Mouse (Mus musculus) intestine, postnatal 0 days (tissue): ENCODE results near the gene Pde4d. TPM values are rescaled to one million over a fixed set of nuclear protein-coding genes. Genes with fewer than 3 reads are reported as not detected.
A peak's percentile ranks its signal among the peaks of the same experiment; 100 is the strongest.

Experiments
- ATAC-seq: fragments of 200-750 bp; cut with Nextera tagmentation; 2 replicates; pipeline ENCODE4 v1.8.0; 2017; ENCODE audit warnings: mild to moderate bottlenecking, moderate TSS enrichment, moderate library complexity
- H3K27ac ChIP-seq: fragments of 300-500 bp; sonication (generic); 2 replicates; pipeline ENCODE4 v1.5.1; 2014; ENCODE audit warnings: mild to moderate bottlenecking, low read depth, low read length, moderate library complexity
- H3K27me3 ChIP-seq: fragments of 300-500 bp; sonication (generic); replicated peaks from 2 replicates; pipeline ENCODE4 v1.6.1; 2014; ENCODE audit warnings: low read length, mixed read lengths; ENCODE audit not compliant: control insufficient read depth, insufficient read depth
- H3K36me3 ChIP-seq: fragments of 300-500 bp; sonication (generic); 2 replicates; pipeline ENCODE4 v1.6.1; 2014; ENCODE audit warnings: mild to moderate bottlenecking, moderate library complexity; ENCODE audit not compliant: control insufficient read depth, insufficient read depth
- H3K4me1 ChIP-seq: fragments of 300-500 bp; sonication (generic); replicated peaks from 2 replicates; pipeline ENCODE4 v1.6.1; 2014; ENCODE audit warnings: antibody characterized with exemption, low read length, mixed read lengths; ENCODE audit not compliant: control insufficient read depth, insufficient read depth
- H3K4me2 ChIP-seq: fragments of 300-500 bp; sonication (generic); replicated peaks from 2 replicates; pipeline ENCODE4 v1.6.1; 2014; ENCODE audit warnings: low read depth, mild to moderate bottlenecking, moderate library complexity
- H3K4me3 ChIP-seq: fragments of 300-500 bp; sonication (generic); 2 replicates; pipeline ENCODE4 v1.5.1; 2014; ENCODE audit warnings: low read depth, low read length
- H3K9ac ChIP-seq: fragments of 300-500 bp; sonication (generic); 2 replicates; pipeline ENCODE4 v1.6.1; 2014; ENCODE audit warnings: mild to moderate bottlenecking, low read depth, low read length
- H3K9me3 ChIP-seq: fragments of 300-500 bp; sonication (generic); 2 replicates; pipeline ENCODE4 v1.6.1; 2016; ENCODE audit warnings: mixed run types; ENCODE audit not compliant: control insufficient read depth
- CTCF ChIP-seq: sonication (generic); IDR thresholded peaks from 2 replicates; pipeline ENCODE4 v1.5.1; 2016; ENCODE audit warnings: low read depth, mild to moderate bottlenecking, control low read depth, antibody characterized with exemption, moderate library complexity
- WGBS: fragments of 180-500 bp; shearing (Covaris S2); extraction: QIAGEN DNeasy Blood & Tissue Kit; methylation state at CpG from one replicate; pipeline ENCODE4 v1.1.7; 2014; 5-methylcytosine and 5-hydroxymethylcytosine counted together
- polyA plus RNA-seq: library from polyadenylated mRNA; unstranded; fragments of >200 nt; fragmentation: Nextera tagmentation; extraction: Ambion mirVana; gene quantifications from 2 replicates; pipeline ENCODE4 v1.2.1, GENCODE M21; 2015

The Pde4d gene
- polyA plus RNA-seq, 1 experiment from 2014 or later: 17.8 TPM

DNA sequence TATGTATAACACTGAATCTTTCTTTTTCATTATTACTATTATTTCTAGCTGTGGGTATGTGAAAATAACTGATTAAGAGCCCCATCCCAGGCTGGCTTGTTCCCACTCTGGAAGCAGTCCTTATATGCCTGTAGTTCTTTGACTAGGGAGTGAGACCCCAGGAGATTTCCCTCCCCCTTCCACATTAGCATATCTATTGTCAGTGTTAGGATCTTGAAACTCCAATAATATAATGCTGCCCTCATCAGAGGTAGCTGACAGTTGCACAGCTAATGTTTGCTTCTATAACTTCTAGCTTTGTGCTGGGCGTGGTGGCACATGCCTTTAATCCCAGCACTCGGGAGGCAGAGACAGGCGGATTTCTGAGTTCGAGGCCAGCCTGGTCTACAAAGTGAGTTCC lies 1178.9 kb downstream of the Pde4d start:
- H3K36me3 ChIP-seq: no peaks in the 10 kb centered on the region
- no peak for TF ChIP-seq CTCF
- H3K9me3 ChIP-seq: no peaks in the 10 kb centered on the region
- H3K4me2 ChIP-seq: no peak overlapping the region
- H3K4me1 ChIP-seq: 0 out of 2 replicates have a peak, but pooled peaks cover 7% of the 10 kb centered on the region
- no peaks in the 10 kb centered on the region for H3K27me3 ChIP-seq
- WGBS: 97% methylated on average over 4 of the region's 4 CpGs
- H3K4me3 ChIP-seq: no peak overlapping the region
- no peak overlapping the region for H3K27ac ChIP-seq
- no peak for ATAC-seq
- no peak overlapping the region for H3K9ac ChIP-seq

DNA sequence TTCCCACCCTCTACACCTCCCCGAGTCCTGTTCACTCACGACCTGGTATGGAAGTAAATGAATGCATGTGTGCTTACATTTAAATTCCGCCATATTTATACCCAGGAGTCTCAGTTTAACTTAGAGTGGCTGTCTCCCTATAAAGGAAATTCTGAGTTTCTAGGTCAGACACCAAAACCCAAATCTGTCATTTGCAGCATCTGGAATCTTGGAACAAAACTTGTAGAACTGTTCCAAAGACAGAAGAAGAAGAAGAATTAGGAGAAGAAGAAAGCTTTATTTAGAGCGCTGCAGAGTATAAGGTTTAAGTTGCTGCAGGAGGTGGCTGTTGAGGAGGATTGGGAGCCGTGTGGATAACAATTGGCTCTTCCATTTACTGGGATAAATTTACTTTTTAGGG lies 1179.5 kb downstream of the Pde4d start:
- Histone ChIP-seq H3K4me2 (no peak overlapping the region), H3K9ac (no peak overlapping the region), H3K27me3 (no peaks in the 10 kb centered on the region), H3K27ac (no peak overlapping the region), H3K36me3 (no peaks in the 10 kb centered on the region), H3K4me1 (0 out of 2 replicates have a peak, but pooled peaks cover 7% of the 10 kb centered on the region), H3K9me3 (no peaks in the 10 kb centered on the region), H3K4me3 (no peak overlapping the region)
- TF ChIP-seq CTCF: no peak
- no peak for ATAC-seq
- WGBS: 81% methylated on average over 5 of the region's 5 CpGs

DNA sequence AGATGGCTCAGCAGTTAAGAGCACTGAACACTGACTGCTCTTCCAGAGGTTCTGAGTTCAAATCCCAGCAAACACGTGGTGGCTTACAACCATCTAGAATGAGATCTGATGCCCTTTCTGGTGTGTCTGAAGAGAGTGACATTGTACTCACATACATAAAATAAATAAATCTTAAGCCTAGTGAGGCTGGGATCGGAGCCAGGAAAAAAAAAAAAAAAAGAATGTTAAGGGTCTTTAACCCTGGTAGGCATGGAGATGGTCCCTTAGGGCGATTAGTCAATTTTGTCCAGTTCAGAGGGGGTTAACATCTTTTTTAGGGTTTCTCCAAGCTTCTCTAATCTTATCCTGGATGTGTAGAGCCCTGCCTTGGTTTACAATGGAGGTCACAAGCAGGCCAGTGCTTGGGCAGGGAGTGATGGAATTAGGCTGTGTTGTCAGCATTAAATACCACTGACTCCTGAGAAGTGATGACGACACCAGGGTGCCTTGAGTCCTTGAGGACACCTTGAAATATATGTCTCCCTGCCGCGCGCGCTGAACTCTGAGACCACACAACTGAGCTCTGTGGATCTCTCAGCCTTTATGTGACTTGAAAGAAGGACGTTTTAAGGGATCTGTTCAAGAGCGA lies 1181.8 kb downstream of the Pde4d start:
- Histone ChIP-seq H3K4me3 (no peak overlapping the region), H3K4me1 (0 out of 2 replicates have a peak, but pooled peaks cover 7% of the 10 kb centered on the region), H3K9me3 (no peaks in the 10 kb centered on the region), H3K36me3 (no peaks in the 10 kb centered on the region), H3K9ac (no peak overlapping the region), H3K27me3 (no peaks in the 10 kb centered on the region), H3K4me2 (no peak overlapping the region), H3K27ac (no peak overlapping the region)
- TF ChIP-seq CTCF: no peak
- no peak for ATAC-seq
- WGBS: 47% methylated on average over 10 of the region's 10 CpGs

DNA sequence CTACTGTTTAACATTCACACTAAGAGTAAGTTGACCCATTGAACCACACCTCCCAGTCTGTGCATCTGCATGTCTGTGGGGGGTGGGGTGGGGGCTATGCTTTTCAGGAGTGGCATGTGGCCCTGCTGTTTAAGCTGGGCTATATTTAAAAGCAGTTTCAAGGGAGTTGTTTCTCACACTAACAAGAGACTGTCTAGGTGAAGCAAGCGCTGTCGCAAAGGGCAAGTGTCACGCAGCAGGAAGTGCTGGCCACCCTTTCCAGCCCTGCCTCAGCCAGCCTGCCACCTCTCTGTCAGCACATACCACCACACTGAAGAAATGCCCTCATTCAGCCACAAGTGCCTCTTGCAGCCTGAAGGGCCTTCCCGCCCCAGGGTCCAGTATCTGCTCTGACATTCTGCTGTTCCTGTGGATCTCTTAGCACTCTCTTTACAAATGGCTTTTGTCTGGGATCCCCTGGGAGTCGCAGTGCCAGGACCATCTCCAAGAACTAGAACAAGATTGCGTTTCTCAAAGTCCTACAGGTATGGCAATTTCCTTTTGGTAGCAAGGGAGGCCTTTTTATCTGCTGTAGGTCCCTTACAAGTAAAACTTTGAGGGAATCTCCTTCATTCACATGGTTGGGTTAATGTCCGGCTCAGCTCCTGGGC lies 1182.8 kb downstream of the Pde4d start:
- H3K36me3 ChIP-seq: no peaks in the 10 kb centered on the region
- 37% methylated on average over 7 of the region's 7 CpGs for WGBS
- no peak overlapping the region for H3K9ac ChIP-seq
- no peaks in the 10 kb centered on the region for H3K27me3 ChIP-seq
- H3K4me2 ChIP-seq: peak overlapping the region; percentile 21; the same call in 1 of the 2 replicates
- H3K4me1 ChIP-seq: 0 out of 2 replicates have a peak, but pooled peaks cover 7% of the 10 kb centered on the region
- TF ChIP-seq CTCF: peak; percentile 37
- peak; percentile 41; the same call in 1 of the 2 replicates for ATAC-seq
- no peaks in the 10 kb centered on the region for H3K9me3 ChIP-seq
- peak overlapping the region; percentile 15; the same call in 1 of the 2 replicates for H3K27ac ChIP-seq
- H3K4me3 ChIP-seq: no peak overlapping the region

DNA sequence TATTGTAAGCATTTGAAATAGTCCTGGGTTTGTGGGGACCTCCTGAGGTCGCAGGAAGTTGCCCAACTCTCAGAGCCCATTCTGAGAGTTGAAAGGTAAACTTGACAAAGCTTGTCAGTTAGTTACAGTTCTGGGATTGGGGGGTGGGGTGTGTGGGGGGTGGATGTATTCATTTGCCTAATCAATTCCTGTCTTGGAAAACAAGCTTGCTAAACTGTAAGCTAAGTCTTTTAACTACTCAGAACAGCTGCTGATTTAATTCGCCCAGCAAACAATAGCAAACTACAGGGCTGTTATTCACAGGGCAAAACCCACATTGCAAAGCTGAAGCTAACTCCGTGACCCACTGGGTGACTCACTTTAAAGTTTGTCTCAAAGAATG lies 1183.3 kb downstream of the Pde4d start:
- Histone ChIP-seq H3K4me1 (0 out of 2 replicates have a peak, but pooled peaks cover 7% of the 10 kb centered on the region), H3K4me2 (peak overlapping the region; percentile 21; the same call in 1 of the 2 replicates), H3K27me3 (no peaks in the 10 kb centered on the region), H3K9ac (no peak overlapping the region), H3K4me3 (no peak overlapping the region), H3K27ac (peak overlapping the region; percentile 15; the same call in 1 of the 2 replicates), H3K9me3 (no peaks in the 10 kb centered on the region), H3K36me3 (no peaks in the 10 kb centered on the region)
- ATAC-seq: no peak
- 51% methylated on average over 3 of the region's 3 CpGs for WGBS
- no peak for TF ChIP-seq CTCF

DNA sequence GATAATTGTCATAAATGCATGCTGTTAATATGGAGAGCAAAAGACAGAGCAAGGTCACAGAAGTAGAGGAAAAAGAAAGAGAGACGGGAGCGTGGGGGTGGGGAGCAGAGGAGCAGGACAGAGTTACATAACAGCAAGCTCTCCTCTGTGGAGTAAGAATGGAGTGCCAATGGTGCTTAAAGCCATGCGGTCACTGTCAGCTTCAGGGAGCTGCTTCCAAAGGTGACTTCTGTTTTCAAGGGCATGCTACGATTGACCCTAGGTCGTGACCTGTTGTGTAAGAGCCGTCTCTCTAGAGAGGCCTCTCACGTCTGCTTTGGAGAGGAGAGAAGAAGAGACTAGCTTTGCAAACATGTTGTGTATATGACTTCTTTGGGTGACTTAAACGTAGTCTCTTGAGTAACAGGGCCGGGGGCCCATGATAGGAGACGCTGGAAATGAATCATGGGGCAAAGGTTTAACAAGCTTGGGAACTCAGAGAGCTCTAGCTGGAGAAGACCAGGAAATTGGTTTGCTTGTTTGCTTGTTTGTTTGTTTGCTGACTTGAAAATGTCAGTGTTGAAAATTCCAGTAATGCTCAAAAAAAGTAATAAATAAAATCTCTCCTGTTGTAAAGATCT lies 1186.3 kb downstream of the Pde4d start:
- no peaks in the 10 kb centered on the region for H3K36me3 ChIP-seq
- 53% methylated on average over 10 of the region's 10 CpGs for whole genome bisulfite sequencing
- H3K4me3 ChIP-seq: no peak overlapping the region
- no peak overlapping the region for H3K4me2 ChIP-seq
- no peaks in the 10 kb centered on the region for H3K27me3 ChIP-seq
- H3K4me1 ChIP-seq: 0 out of 2 replicates have a peak, but pooled peaks cover 7% of the 10 kb centered on the region
- H3K27ac ChIP-seq: peak overlapping the region; percentile 64
- peak; percentile 83 for ATAC-seq
- H3K9me3 ChIP-seq: no peaks in the 10 kb centered on the region
- no peak for TF ChIP-seq CTCF
- H3K9ac ChIP-seq: no peak overlapping the region
